Mouse (Mus musculus) heart, embryonic 14.5 days (tissue): ENCODE measurements at regions not wholly inside any gene's neighbourhood (a gene's known extent, or its start where the extent isn't known, plus 50 kb on each side); places are given as distances from the start of the nearest gene placed in this dataset.

Experiments
- ATAC-seq: fragments of 200-750 bp; cut with Nextera tagmentation; 2 replicates; pipeline ENCODE4 v1.8.0; 2017; ENCODE audit warnings: low read depth, moderate TSS enrichment; ENCODE audit not compliant: insufficient number of reproducible peaks, insufficient read depth, low FRiP score
- H3K27ac ChIP-seq, 2 experiments: fragments of 200-500 bp in 1 of 2; fragments of 300-500 bp in 1 of 2; sonication (generic) in 1 of 2; replicated peaks in 1 of 2; 2 replicates each; pipeline ENCODE4 v1.5.1; 2012 to 2014; ENCODE audit warnings: low read depth in 2 of 2, low read length in 2 of 2, control low read depth in 1 of 2, mild to moderate bottlenecking in 1 of 2, mixed read lengths in 1 of 2; ENCODE audit not compliant: control insufficient read depth in 1 of 2, insufficient read depth in 1 of 2
- H3K27me3 ChIP-seq: fragments of 300-500 bp; sonication (generic); 2 replicates; pipeline ENCODE4 v1.6.1; 2014; ENCODE audit warnings: mild to moderate bottlenecking, low read length, control low read depth; ENCODE audit not compliant: control insufficient read depth, insufficient read depth
- H3K36me3 ChIP-seq: fragments of 300-500 bp; sonication (generic); 2 replicates; pipeline ENCODE4 v1.6.1; 2014; ENCODE audit warnings: mild to moderate bottlenecking, control low read depth, low read length, mixed read lengths; ENCODE audit not compliant: control insufficient read depth, insufficient read depth
- H3K4me1 ChIP-seq, 2 experiments: fragments of 200-500 bp in 1 of 2; fragments of 300-500 bp in 1 of 2; sonication (generic) in 1 of 2; 2 replicates each; pipeline ENCODE4 v1.6.1; 2012 to 2014; ENCODE audit warnings: low read length in 2 of 2, control low read depth in 1 of 2, mixed read lengths in 1 of 2; ENCODE audit not compliant: control insufficient read depth in 2 of 2, insufficient read depth in 2 of 2
- H3K4me2 ChIP-seq: fragments of 300-500 bp; sonication (generic); 2 replicates; pipeline ENCODE4 v1.6.1; 2014; ENCODE audit warnings: mild to moderate bottlenecking, low read length
- H3K4me3 ChIP-seq, 2 experiments: fragments of 200-500 bp in 1 of 2; fragments of 300-500 bp in 1 of 2; sonication (generic) in 1 of 2; 2 replicates each; pipeline ENCODE4 v1.5.1; 2012 to 2014; ENCODE audit warnings: low read length in 2 of 2, mild to moderate bottlenecking in 2 of 2, control low read depth in 1 of 2, low read depth in 1 of 2, moderate library complexity in 1 of 2; ENCODE audit not compliant: control insufficient read depth in 1 of 2, insufficient read depth in 1 of 2
- H3K9ac ChIP-seq: fragments of 300-500 bp; sonication (generic); 2 replicates; pipeline ENCODE4 v1.6.1; 2014; ENCODE audit warnings: mild to moderate bottlenecking, low read length
- H3K9me3 ChIP-seq: fragments of 300-500 bp; sonication (generic); 2 replicates; pipeline ENCODE4 v1.6.1; 2016; ENCODE audit warnings: low read length, control low read depth; ENCODE audit not compliant: control insufficient read depth
- WGBS: fragments of 180-500 bp; shearing (Covaris S2); extraction: QIAGEN DNeasy Blood & Tissue Kit; methylation state at CpG from one replicate; pipeline ENCODE4 v1.1.7; 2014; 5-methylcytosine and 5-hydroxymethylcytosine counted together

DNA sequence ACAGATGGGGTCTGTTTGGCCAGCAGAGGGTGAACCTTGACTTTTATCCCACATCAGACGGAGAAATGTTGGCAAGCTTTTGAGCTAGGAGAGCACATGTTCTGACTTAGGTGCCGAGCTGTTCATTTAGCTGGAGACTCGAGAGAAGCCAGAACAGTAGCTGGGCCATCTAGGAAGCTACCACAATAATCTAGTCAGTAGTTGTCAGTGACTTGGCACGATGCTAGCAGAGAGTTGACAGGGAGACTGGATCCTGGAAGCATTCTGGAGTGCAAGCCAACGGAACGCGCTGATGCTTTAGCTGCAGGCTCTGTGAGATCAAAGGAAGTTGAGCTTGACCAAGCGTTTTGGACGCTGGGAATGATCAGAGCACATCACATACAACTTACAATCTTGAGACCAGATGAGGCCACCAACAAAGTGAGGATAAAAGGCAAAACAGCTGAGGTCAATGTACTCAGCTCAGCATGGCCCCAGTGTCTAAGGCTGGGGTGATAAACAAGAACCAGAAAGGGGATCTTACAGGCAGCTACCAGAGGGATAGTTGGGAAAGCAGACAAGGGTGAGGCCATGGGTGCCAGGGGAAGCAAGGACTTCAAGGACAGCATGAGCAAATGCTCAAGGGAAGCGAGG lies 130.0 kb downstream of the Dyrk2 start:
- no peak for ATAC-seq

DNA sequence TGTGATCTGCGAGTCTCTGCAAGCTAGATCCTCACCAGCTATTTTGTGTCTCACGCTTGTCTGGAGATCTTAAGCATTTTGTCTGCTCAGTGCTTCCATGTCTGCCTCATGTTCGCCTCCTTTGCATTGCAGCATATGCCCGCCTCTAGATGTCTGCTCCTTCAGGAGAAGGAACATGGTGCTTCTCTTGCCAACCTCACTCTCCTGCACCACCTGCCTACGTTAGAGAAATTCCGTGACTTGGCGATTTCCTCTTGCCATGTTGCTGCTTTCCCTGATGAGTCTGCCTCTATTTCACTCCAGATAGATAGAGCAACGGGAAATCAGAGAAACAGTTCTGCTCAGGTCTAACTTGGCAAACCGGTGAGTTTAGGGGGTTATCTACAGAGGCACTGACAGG lies 126.2 kb downstream of the Dyrk2 start:
- no peak overlapping the region for H3K4me2 ChIP-seq
- H3K36me3 ChIP-seq: no peaks in the 10 kb centered on the region
- H3K9ac ChIP-seq: no peak overlapping the region
- H3K4me1 ChIP-seq: peaks cover 8 to 23% of the 10 kb centered on the region in 2 experiments
- no peak for ATAC-seq
- no peaks in the 10 kb centered on the region for H3K9me3 ChIP-seq
- no peaks in the 10 kb centered on the region for H3K27me3 ChIP-seq
- 89% methylated on average over 9 of the region's 9 CpGs for WGBS
- no peak overlapping the region for H3K27ac ChIP-seq
- H3K4me3 ChIP-seq: no peak overlapping the region

More for the DNA sequence above, 130.0 kb downstream of the Dyrk2 start:
- no peaks in the 10 kb centered on the region for H3K9me3 ChIP-seq
- H3K36me3 ChIP-seq: no peaks in the 10 kb centered on the region
- H3K27ac ChIP-seq: no peak overlapping the region
- WGBS: 70% methylated on average over 10 of the region's 10 CpGs
- H3K9ac ChIP-seq: no peak overlapping the region
- no peak overlapping the region for H3K4me2 ChIP-seq
- H3K4me1 ChIP-seq: no peaks in the 10 kb centered on the region
- no peak overlapping the region for H3K4me3 ChIP-seq
- H3K27me3 ChIP-seq: no peaks in the 10 kb centered on the region

DNA sequence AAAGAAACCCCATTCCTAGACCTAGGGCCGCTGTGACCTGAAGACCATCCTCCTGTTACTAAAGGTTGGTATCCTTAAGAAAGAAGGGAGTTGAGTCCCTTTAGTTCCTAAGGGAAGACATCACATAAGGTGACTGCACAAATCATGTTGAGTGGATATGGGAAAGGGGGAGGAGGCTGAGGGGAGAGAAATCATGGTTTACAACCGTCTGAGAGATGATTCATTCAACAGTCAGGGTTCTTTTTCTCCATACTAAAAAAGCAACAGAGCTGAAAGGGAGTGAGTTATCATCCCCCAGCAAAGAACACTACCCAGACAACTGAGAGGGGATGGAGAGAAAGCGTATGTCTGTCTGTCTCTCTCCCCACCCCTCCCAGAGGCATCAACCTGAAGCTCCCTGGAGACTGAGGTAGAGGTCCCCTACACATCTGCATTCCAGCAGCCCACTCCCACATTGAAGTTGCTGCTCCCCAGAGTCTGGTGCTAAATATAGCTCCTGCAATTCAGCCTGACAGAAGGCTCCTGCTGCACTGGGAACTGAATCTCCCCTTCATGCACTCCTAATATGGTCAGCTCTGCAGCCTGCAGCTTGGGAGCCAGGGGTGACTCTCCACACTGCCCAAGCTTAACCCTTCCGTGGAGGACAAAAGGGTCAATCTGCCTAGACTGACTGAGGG lies 123.2 kb downstream of the Dyrk2 start:
- peaks cover 8 to 23% of the 10 kb centered on the region in 2 experiments for H3K4me1 ChIP-seq
- no peaks in the 10 kb centered on the region for H3K9me3 ChIP-seq
- no peaks in the 10 kb centered on the region for H3K36me3 ChIP-seq
- no peaks in the 10 kb centered on the region for H3K27me3 ChIP-seq
- peak; percentile 94 for ATAC-seq
- peak overlapping the region; percentile 97 to 98 for H3K27ac ChIP-seq
- H3K4me2 ChIP-seq: peak overlapping the region; percentile 37; the same call in 1 of the 2 replicates
- 25% methylated on average over 4 of the region's 4 CpGs for WGBS
- H3K9ac ChIP-seq: peak overlapping the region; percentile 68
- no peak overlapping the region for H3K4me3 ChIP-seq

DNA sequence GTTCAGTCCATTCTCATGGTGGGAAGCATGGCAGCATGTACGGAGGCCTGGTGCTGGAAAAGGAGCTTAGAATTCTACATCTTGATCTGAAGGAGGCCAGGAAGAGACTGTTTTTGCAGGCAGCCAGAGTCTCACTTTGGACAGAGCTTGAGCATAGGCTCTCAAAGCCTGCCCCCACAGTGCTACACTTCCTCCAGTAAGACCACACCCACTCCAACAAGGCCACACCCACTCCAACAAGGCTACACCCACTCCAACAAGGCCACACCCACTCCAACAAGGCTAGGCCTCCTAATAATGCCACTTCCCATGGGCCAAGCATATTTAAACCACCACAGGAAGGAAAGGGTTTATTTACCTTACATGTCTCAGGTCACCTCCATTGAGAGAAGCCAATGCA lies 121.0 kb downstream of the Dyrk2 start:
- no peak for ATAC-seq

DNA sequence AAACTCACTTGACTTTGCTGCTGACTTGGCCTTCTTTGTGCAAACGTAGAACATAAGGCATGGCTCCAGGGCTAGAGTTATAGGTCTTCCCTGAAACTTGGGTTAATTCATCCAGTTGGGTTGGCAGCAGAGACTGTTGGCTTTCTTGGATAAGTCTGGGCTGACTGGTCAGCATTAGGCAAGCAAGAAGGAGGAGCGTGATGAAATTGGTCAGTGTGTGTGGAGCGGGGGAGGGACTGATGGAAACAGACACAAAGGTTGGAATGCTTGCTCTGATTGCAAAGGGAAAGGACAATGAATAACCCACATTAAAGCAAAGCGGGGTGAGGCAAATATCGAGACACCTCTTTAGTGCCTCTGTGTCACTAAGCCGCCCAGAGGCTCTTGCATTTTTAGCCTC lies 120.3 kb downstream of the Dyrk2 start:
- no peak for ATAC-seq
- no peak overlapping the region for H3K4me2 ChIP-seq
- no peak overlapping the region for H3K4me3 ChIP-seq
- no peaks in the 10 kb centered on the region for H3K36me3 ChIP-seq
- no peaks in the 10 kb centered on the region for H3K9me3 ChIP-seq
- no peak overlapping the region for H3K9ac ChIP-seq
- 86% methylated on average over 6 of the region's 6 CpGs for WGBS
- no peak overlapping the region for H3K27ac ChIP-seq
- H3K4me1 ChIP-seq: peaks cover 8 to 27% of the 10 kb centered on the region in 2 experiments
- no peaks in the 10 kb centered on the region for H3K27me3 ChIP-seq

More for the DNA sequence above, 121.0 kb downstream of the Dyrk2 start:
- Histone ChIP-seq H3K4me2 (no peak overlapping the region), H3K36me3 (no peaks in the 10 kb centered on the region), H3K27ac (no peak overlapping the region), H3K9ac (no peak overlapping the region), H3K27me3 (no peaks in the 10 kb centered on the region), H3K4me1 (peaks cover 8 to 27% of the 10 kb centered on the region in 2 experiments), H3K4me3 (no peak overlapping the region), H3K9me3 (no peaks in the 10 kb centered on the region)
- WGBS: 79% methylated on average over 1 of the region's 1 CpGs

DNA sequence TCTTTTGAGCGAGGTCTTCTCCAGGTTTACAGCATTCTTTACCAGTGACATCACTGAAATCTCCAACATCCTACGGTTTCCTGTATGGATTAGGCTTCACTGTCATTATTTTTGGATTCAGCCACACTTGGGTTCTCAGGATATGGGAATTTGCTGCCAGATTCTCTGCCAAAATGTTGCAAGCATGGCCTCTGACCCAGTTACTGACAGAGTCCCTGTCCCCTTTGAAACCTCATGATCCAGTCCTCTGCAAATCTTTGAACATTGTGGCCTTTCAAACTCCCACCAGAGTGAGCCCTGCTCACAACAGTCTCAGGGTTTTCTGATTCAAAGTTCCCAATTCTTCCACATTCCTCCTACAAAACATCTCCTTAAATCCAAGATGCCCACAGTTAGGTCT lies 118.9 kb downstream of the Dyrk2 start:
- no peak for ATAC-seq
- 39% methylated on average over 2 of the region's 2 CpGs for WGBS

DNA sequence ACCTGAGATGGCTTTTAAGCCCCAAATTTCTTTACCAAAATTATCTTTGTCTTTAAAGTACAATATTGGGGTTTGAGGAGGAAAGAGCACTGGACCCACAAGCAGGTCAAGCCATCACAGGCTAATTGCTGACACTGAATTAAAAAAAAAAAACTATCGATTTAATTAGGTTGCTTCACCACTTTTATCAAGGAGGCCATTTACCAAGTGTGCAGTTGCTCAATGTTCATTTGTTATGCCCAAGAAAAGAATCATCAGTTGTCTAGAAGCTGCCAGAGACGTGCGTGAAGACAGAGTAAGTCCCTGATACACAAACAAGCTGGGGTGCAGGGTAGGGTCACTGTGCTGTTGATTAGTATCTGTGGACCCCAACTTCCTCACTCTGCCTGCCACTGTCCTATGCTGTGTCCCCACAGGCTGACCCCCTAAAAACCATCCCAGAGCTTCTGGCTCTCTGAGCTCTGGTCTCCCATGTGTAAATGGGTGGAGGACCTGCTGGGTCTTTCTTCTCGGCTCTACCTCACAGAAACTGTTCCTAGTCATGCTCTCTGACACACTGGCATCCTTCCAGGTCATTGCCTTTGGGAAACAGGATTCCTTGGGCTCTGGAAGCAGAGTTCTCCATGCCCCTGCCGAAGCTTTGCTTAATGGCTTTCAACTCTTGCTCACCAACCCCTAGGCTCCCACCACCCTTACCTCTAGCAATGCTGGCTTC lies 116.8 kb downstream of the Dyrk2 start:
- no peak overlapping the region for H3K4me3 ChIP-seq
- H3K4me2 ChIP-seq: no peak overlapping the region
- H3K36me3 ChIP-seq: no peaks in the 10 kb centered on the region
- peaks cover 1 to 5% of the 10 kb centered on the region in 2 experiments; a peak in 2 of 4 replicates for H3K4me1 ChIP-seq
- H3K9ac ChIP-seq: no peak overlapping the region
- no peaks in the 10 kb centered on the region for H3K9me3 ChIP-seq
- ATAC-seq: no peak
- 75% methylated on average over 5 of the region's 5 CpGs for WGBS
- no peaks in the 10 kb centered on the region for H3K27me3 ChIP-seq
- H3K27ac ChIP-seq: no peak overlapping the region

More for the DNA sequence above, 118.9 kb downstream of the Dyrk2 start:
- no peaks in the 10 kb centered on the region for H3K36me3 ChIP-seq
- H3K4me2 ChIP-seq: no peak overlapping the region
- peaks cover 8 to 26% of the 10 kb centered on the region in 2 experiments for H3K4me1 ChIP-seq
- H3K9me3 ChIP-seq: no peaks in the 10 kb centered on the region
- no peaks in the 10 kb centered on the region for H3K27me3 ChIP-seq
- H3K4me3 ChIP-seq: no peak overlapping the region
- no peak overlapping the region for H3K27ac ChIP-seq
- no peak overlapping the region for H3K9ac ChIP-seq
